Mouse (Mus musculus) spleen, adult 12 weeks (tissue): ENCODE measurements around the gene Hoxa6.
A peak's percentile ranks its signal among the peaks of the same experiment; 100 is the strongest.

Source experiments
- DNase-seq: peaks from one replicate; pipeline ENCODE4 v3.0.0; 2022; ENCODE audit warnings: low spot score

The Hoxa6 gene

GRCm38 (mm10) chr6:52215070-52215469, 6.5 kb upstream of the Hoxa6 start:
- DNase-seq = no peak

GRCm38 (mm10) chr6:52214271-52214670, 5.7 kb upstream of the Hoxa6 start:
- DNase-seq = no peak

DNA sequence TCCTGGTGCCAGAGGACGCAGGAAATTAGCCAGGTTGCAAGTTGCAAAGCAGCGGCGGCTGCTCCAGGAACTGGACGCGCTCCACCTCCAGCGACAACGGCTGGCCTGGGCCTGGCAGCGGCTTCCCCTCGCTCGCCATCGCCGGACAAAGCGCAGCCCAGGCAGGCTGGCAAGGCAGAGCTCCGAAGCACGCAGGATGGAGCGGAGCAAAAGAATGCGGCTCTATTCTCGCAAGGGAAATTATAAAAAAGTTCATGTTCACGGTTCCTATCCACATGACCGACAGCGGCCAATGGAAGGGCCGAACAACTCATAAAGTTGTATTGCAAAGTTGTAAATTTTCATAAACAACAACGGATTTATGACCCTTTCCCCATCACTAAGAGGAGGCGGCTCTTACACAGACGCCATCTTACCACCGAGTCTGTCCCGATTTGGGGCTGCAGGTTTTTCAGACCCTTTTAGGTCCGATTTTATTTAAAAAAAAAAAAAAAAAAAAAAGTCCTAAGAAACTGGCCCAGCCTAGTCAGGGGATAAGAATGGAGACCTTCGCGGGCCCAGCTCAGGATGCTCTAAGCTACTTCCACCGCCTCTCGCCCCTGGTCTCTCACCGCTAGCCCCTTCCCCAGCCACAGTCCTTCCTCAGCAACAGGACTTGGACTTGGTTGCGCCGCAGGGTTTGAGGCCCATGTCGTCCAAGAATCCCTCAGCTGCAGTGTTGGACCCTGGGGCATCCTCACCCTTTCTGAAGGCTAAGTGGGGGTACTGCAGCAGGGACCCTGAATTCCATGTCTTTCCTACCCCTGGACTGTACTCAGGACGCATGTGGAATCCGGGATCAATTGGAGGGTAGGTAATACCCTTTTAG, 4.8 kb upstream of the Hoxa6 start, which contains the start of the genes Hoxa3 and Gm28308:
TSS of gene Hoxa3 (minus strand) at position 218 of the 868 bp plus-strand sequence.
TSS of gene Gm28308 (minus strand) at position 221 of the 868 bp plus-strand sequence.
- DNase-seq = no peak

- no peak for DNase-seq
These were observed 4.1 kb upstream of the Hoxa6 start for GRCm38 (mm10) chr6:52212556-52213118.

DNA sequence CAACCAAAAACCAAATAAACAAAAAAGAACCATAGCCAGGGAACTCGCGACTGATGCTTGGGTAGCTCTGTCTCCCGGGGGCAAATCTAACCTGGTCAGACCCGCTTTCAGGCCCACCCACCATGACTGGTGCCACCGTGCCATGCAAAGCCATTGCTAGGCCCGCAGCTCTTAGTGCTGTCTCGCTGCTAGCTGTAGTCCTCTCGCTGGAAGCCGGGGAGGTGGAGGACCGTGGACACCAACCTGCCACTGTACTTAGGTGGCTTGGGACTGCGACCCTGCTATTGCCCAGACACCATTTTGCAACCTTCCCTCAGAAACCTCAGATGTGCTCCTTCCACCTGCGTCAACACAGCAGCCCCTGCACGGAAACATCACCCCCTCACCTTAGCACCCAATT, 3.4 kb upstream of the Hoxa6 start:
- DNase-seq = no peak

GRCm38 (mm10) chr6:52211170-52211935, 2.8 kb upstream of the Hoxa6 start:
- peak; percentile 50 for DNase-seq

GRCm38 (mm10) chr6:52209685-52210046, 1.1 kb upstream of the Hoxa6 start:
- DNase-seq = no peak

DNA sequence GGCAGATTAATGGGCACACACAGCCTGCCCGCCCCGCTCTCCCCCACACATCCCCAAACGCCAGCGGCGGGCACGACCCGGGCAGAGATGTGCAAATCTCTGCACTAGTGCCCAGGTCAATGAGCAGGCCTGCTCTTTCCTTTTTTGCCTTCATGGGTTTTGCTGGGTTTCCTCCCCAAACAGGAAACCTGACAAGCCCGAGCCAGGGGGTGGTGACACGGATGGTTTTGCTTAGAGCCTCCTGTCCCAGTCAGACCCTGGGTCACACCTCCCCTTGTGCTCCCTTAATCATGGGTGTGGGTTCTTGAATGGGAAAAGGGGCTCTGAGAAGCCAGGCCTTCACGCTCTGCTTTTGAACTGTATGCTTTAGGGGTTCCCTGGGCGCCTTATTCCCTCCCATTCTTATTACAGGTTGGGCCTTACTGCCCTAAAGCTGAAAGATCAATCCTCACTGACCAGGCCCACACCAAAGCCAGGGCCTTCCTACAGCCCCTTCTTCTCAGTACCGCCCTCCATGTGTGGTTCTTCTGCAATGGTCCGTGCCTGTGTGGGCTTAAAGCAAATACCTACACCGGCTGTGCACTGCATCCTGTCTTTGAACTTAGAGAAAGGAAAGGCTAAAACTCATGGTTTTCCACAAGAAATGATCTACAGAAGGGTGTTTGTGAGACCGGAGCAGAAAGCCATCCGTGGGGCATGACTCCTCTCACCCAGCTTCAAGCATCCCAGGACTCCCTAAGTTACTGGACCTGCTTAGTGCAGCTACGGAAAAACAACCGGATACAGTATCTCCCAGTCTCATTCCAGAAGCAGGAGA, 554 bp upstream of the Hoxa6 start:
- no peak for DNase-seq

GRCm38 (mm10) chr6:52207684-52207976, 892 bp downstream of the Hoxa6 start:
- no peak for DNase-seq

GRCm38 (mm10) chr6:52206882-52207683, 1.4 kb downstream of the Hoxa6 start:
- DNase-seq = no peak

- no peak for DNase-seq
These were observed 2.6 kb downstream of the Hoxa6 start for GRCm38 (mm10) chr6:52205638-52206621.

DNA sequence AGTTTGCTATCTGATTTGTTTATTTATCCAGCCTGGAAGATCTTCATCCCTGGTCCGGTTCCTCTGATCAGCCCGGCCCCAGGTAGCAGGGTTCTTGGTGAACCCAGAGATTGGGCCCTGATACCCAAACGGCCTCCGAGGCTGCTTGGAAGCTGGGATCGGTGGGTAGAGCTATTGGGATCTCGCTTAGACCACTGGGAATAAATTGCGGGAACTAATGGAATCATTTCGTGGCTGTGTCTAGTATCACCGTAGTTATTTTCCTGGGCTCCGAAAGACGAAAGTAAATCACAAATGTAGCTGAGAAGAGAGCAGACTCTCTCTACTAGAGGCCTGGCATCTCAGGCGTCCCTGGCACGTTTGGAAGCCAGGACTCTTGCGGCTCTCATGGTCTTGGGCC, 3.3 kb downstream of the Hoxa6 start:
- no peak for DNase-seq

GRCm38 (mm10) chr6:52204050-52204752, 4.3 kb downstream of the Hoxa6 start, which contains the start of gene Hoxa5:
Gene Hoxa5 (minus strand): TSS chr6:52204587.
- no peak for DNase-seq

DNA sequence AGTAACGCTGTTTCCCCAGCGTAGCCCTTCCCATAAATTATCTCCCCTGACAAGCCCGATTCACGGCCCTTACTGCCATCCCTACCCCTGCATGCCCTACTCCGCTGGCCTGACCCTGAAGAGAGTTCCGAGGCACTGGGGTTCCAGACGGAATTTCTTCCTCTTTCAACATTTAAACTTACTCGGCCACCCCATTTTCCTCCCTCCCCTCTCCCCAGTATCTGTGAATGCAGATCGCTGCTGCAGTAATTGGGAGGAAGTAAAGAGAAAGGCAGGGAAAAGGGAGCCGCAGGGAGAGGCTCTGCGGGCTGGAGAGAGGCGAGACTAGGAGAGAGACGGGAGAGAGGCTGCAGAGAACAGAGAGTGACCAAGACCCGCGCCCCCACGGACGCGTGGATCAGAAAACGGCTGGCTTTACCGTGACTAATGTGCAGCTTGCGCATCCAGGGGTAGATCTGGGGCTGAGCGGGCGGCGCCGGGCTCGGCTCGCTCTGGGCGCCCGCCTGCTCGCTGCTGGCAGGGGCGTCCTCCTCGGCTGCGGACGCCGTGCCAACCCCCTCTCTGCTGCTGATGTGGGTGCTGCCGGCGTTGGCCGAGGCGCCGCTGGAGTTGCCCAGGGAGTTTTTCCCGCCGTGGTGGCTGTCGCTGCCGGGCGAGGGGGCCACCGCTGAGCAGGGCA, 5.0 kb downstream of the Hoxa6 start:
- DNase-seq = no peak

- no peak for DNase-seq
These were observed 5.5 kb downstream of the Hoxa6 start for GRCm38 (mm10) chr6:52203121-52203370.

GRCm38 (mm10) chr6:52202362-52203120, 6.0 kb downstream of the Hoxa6 start:
- no peak for DNase-seq

DNA sequence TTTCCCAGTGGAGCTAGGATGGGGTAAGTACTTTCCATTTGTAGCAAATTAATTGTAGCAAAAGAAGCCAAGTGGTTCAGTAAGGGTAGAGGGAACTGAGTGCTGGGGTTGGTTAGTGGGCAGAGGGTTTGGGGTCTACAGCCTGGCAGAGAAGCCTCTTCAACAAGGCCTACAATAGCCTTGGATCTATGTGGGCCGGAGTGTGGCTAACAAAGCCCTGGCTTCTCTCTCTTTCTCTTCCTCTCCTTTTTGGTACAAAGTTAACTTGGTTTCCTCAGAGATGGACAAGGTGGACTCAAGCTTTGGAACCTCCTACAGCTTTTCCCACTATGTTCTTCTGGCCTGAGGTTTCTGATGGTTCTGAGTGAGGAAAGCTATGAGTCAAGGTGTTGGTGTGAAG, 7.3 kb downstream of the Hoxa6 start:
- no peak for DNase-seq

DNA sequence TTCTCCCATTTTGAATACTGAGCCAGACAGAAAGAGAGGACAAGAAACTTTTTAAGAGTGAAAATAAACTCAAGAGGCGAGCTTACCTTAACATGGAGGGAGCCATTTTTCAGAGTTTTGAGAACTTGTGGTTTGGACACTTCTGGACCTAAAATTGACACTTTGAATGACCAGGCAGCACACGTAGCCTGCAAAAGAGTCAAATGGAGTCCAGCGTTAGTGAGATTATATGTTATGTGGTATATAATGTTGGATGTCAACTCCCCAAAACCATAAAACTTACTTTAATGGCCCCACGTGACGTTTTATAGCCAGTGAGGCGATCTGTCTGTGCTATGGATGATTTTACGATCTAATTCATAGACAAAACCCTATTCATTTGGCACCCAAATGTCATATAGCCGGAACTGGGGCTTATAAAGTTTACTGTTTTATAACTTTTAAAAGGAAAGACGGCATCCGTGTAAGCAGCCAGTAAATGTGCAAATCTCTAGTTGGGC, 7.7 kb downstream of the Hoxa6 start:
- no peak for DNase-seq
